Mouse (Mus musculus): ENCODE data around the gene 4930512M02Rik. TPM values are rescaled to one million over a fixed set of nuclear protein-coding genes. Genes with fewer than 3 reads are reported as not detected.

Gene 4930512M02Rik
- total RNA-seq, 2 experiments from 2014 or later, result not detected

- DNase-seq (ENCODE audit: low spot score in 2 of 2), result no peak
These were observed 62.4 kb downstream of the 4930512M02Rik start for GRCm38 (mm10) chr11:11565146-11565820.

DNA sequence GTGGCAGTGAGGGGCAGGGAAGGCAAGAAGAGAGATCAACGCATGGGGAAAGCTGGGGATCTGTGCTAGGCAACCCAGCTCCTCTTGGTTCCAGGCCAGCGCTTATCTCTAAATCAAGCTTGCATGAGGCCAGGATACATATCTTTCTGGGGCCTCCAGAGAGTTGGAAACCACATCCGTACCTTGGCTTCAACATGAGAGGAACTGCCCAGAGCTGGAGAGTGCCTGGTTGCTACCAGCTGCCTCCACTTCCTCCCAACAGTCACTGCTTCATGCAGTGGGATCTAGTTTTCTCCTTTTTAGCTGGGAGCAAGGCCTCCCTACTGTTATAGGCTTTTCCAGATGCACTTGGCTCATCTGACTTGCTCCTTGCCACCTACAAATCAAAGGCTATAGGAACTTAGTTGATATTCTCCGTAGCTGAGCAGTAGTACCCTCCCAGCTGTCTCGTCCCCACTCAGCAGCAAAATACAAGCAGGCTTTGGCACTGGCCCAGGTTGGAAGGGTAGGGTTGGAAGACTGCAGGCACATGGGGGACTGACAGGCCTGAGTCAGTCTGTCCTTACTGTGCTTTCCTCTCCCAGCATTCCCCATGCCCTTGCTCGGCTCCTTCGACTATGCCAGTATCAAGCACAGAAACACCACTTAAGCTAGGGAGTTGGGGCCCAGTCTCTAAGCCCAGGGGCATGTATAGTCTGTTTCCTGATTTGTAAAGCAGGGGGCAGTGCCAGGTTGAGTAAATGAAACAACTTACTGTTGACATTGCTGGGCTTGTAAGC, 63.2 kb downstream of the 4930512M02Rik start:
- peak in 1 of 2 experiments; percentile 22 for DNase-seq (ENCODE audit: low spot score in 2 of 2)

GRCm38 (mm10) chr11:11561118-11561517, 66.5 kb downstream of the 4930512M02Rik start:
- no peak for DNase-seq (ENCODE audit: low spot score in 2 of 2)

DNA sequence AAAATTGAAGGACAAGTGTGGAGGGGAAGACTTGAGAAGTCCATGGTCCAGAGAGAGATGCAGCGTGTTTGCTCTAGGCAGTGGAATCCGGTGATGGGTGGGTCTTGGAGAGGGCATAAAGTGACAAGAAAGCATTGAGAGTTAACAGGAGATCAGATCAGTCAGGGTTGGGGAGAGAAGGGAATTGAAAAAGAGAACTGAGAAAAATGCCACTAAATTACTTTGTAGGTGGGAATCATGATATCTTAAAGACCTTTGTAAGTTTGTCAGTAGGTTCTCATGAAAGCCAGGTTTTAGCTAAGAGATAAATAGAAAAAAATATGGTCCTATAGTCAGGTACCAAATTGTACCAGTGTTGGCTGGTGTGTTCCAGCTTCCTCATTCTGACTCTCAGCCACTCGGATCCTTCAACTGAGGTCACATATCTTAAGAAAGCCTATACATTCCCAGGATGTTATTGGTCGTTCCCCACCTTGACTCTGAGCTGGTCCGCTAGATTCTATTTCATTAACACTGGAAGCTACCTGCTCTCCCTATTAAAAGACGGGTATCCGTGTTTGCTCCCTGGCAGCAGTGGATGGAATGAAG, 68.4 kb downstream of the 4930512M02Rik start:
- no peak for DNase-seq (ENCODE audit: low spot score in 2 of 2)

GRCm38 (mm10) chr11:11558662-11559061, 69.0 kb downstream of the 4930512M02Rik start:
- no peak for DNase-seq (ENCODE audit: low spot score in 2 of 2)

DNA sequence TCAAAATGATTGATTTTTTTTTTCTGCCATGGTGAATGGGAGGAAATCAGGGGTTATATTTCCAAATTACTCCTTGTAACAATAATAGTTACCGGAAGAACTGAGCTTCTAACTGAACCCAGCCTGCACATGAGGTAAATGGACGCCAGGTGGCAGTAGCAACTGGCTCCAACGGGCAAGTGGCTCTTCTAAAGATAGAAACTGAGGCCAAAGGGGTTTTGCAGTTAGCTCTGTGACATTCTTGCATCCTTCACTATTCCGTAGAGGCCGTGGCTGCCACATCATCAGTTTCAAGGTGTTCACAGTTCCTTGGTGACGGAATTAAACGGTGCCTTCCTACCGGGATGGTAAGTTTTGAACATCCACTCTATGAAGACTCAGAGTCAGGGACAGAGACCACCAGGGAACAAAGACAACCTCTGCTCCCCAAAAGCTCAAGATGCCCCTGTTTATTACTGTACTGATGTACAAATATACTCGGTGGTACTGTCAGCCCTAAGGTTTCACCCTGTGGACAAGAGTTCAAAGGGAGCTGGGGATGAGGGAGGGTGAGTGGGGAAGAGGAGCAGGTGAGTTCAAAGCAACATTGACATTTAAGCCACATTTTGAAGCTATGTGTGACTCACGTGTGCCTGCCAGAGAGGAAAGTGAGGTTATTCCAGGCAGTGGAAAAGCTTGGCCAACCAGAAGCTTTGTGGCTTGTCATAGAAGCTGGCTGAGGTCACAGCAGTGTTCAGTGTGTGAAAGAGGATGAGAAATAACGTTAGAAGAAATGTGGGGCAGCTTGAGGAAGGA, 70.3 kb downstream of the 4930512M02Rik start:
- peak in 1 of 2 experiments; percentile 48 for DNase-seq (ENCODE audit: low spot score in 2 of 2)

GRCm38 (mm10) chr11:11556186-11556585, 71.4 kb downstream of the 4930512M02Rik start:
- DNase-seq (ENCODE audit: low spot score in 2 of 2), result no peak

- DNase-seq (ENCODE audit: low spot score in 2 of 2), result no peak
These were observed 72.1 kb downstream of the 4930512M02Rik start for GRCm38 (mm10) chr11:11555563-11555962.

DNA sequence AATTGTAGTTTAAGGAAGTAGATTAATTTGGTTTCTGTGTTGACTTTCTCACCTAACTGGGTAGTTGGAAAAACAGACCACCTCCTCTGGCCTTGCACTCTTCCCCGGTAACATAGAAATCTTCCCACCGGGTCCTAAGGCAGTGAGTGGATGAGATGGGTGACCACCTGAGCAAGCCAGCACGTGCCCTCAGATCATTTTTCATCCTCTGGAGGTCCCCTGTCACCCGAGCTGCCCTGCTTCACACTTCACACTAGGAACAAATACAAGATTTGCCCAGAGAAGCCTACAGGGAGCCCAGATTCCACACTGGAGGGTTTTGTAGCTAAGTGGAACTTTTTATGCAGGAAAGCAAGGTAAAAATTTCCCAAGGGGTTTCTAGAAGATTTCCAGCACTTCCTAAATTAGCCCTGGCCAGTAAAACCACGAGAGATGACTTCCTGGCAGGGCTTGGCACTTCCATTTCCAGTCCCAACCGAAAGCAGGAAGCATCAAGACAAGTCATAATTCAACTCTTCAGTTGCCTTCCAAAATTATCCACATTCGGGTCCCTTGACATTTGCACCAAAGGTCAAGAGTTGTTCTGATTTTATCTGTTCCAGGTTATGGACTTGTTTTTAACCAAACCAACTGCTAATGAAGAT, 79.9 kb downstream of the 4930512M02Rik start:
- no peak for DNase-seq (ENCODE audit: low spot score in 2 of 2)

DNA sequence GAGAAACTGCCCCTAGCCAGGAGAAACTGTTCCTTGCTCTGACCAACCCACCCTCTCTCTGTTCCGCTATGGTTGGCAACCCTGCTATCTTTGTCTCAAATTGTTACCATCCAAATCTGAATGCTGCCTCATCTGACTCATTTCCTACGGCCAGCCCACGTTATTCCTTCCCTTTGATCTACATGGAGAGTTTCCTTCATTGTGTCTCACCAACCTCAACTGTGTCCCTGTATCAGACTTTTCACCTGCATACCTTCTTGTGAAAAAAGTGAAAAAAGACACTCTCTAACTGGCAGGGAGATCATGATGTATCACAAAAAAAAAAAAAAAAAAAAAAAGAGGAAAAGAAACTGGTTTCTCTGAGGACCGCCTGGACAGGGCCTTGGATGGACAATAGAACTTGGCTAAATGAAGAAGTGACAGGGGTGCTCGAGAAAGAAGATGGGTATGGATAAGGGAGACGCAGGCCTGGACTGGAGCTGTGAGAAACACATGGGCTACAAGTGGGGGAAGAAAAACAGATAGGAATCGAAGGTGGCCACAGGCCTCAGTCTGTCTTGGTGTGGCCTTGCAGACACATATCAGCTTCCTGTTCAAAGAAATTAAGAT, 80.6 kb downstream of the 4930512M02Rik start:
- no peak for DNase-seq (ENCODE audit: low spot score in 2 of 2)

- DNase-seq (ENCODE audit: low spot score in 2 of 2), result no peak
These were observed 81.7 kb downstream of the 4930512M02Rik start for GRCm38 (mm10) chr11:11545948-11546347.

Other genes starting within 250 kb of the 4930512M02Rik start
- 1 to 10 TPM; 1.6 to 3.3 TPM for gene Spata48, start 165.7 kb downstream of the 4930512M02Rik start, total RNA-seq (2021)
- gene Zpbp, start 165.4 kb downstream of the 4930512M02Rik start, total RNA-seq (2021), result 1 to 10 TPM in 1 of 2 experiments, under 1 TPM in 1; 0.88 to 1.1 TPM
- 1 to 10 TPM; 3.2 to 3.9 TPM for gene Ikzf1, start 57.2 kb upstream of the 4930512M02Rik start, total RNA-seq (2021)
- gene Fignl1, start 181.1 kb upstream of the 4930512M02Rik start, total RNA-seq (2021), result 1 to 10 TPM; 1.0 to 2.1 TPM

Measured in layer of hippocampus, postnatal 14 days (tissue).